In the genomic region with DNA sequence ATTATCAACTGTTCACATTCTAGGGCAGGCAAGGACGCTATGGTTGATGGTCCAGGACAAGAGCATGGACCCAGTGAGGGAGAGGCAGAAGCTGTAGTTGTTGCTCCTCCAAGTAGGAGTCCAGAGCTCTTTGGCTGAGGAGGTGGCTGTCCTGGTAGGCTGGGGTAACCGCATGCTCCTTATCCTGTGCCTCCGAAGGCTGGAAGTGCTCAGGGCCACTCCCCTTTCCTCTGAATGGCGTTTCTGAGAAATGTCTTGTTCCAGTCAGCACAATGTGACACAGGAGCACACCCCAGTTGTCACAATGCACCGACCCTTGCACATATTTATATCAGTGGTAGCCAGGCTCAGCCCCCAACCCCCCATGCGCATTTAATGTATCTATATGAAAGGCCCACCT, we compare ENCODE assay signal across 18 mouse cellular contexts. TPM values are rescaled to one million over a fixed set of nuclear protein-coding genes. Genes with fewer than 3 reads are reported as not detected.
DNase-seq lines count a peak whose midpoint lies in the region; ATAC-seq lines count a peak whose summit lies in the region.
"Had no signal": no experiment of that assay in that cellular context is flagged by ENCODE, and none has a peak within 500 bp of the region (broad histone marks: within the 10 kb centered on the region; RNA-seq: fewer than 3 reads in every experiment).

No protein-coding gene starts in this region.

- H3K27me3 ChIP-seq in intestine, embryonic 15.5 days (replicated peaks): no peaks in the 10 kb centered on the region
- no peaks in the 10 kb centered on the region for H3K27me3 ChIP-seq in intestine, embryonic 16.5 days (replicated peaks; ENCODE audit: control insufficient read depth, insufficient read depth, low read length)

- DNase-seq in c-Kit-negative CD71-positive TER-119-positive erythroid progenitor cells, embryonic 14.5 days (ENCODE audit: low read depth, low spot score): peak; percentile 42
- no peak for DNase-seq in spleen, postnatal 36 days (ENCODE audit: low spot score in 2 of 2)
- DNase-seq in cerebellum, postnatal 4 days (ENCODE audit: low spot score in 2 of 2): no peak
- DNase-seq: cerebellum, adult 18-20 months; kidney, adult 18-20 months; kidney, postnatal 25 days; right cerebral cortex, adult 18-20 months; spleen, adult 18-20 months had no signal

- H3K36me3 ChIP-seq in intestine, embryonic 15.5 days: no peaks in the 10 kb centered on the region
- no peaks in the 10 kb centered on the region for H3K36me3 ChIP-seq in intestine, embryonic 16.5 days (ENCODE audit: control insufficient read depth, insufficient read depth, low read length)
- H3K36me3 ChIP-seq: limb, embryonic 10.5 days had no signal

- H3K4me3 ChIP-seq in intestine, embryonic 15.5 days (replicated peaks): no peak overlapping the region
- H3K4me3 ChIP-seq in intestine, embryonic 16.5 days (ENCODE audit: low read length): no peak overlapping the region
- H3K4me3 ChIP-seq: limb, embryonic 10.5 days had no signal

- H3K9me3 ChIP-seq in intestine, embryonic 15.5 days: no peaks in the 10 kb centered on the region
- H3K9me3 ChIP-seq in intestine, embryonic 16.5 days (ENCODE audit: control insufficient read depth, low read length): no peaks in the 10 kb centered on the region
- H3K9me3 ChIP-seq: limb, embryonic 10.5 days had no signal

- WGBS in intestine, embryonic 15.5 days: 61% methylated on average over 6 of the region's 6 CpGs
- WGBS in intestine, embryonic 16.5 days: 65% methylated on average over 6 of the region's 6 CpGs

- ATAC-seq in intestine, embryonic 15.5 days: peak; percentile 36; the same call in 1 of the 2 replicates
- ATAC-seq in intestine, embryonic 16.5 days: no peak
- peak; percentile 48; the same call in 1 of the 2 replicates for ATAC-seq in erythroid progenitor cell, adult 5-6 weeks (replicated peaks; ENCODE audit: low FRiP score, poor library complexity, severe bottlenecking)
- ATAC-seq in megakaryocyte progenitor cell, adult 5-6 weeks (replicated peaks; ENCODE audit: poor library complexity): peak; percentile 74
- ATAC-seq: activated CD4-positive, CD25-positive, alpha-beta regulatory T cell, adult 4 months; forebrain, embryonic 14.5 days had no signal

- no peak overlapping the region for H3K9ac ChIP-seq in intestine, embryonic 15.5 days
- H3K9ac ChIP-seq in intestine, embryonic 16.5 days (ENCODE audit: low read depth, low read length): no peak overlapping the region

- H3K27ac ChIP-seq in intestine, embryonic 15.5 days: no peak overlapping the region
- no peak overlapping the region for H3K27ac ChIP-seq in intestine, embryonic 16.5 days (ENCODE audit: low read length)
- H3K27ac ChIP-seq: limb, embryonic 10.5 days; macrophage had no signal

- H3K4me1 ChIP-seq in intestine, embryonic 15.5 days (replicated peaks): peaks cover 10% of the 10 kb centered on the region
- H3K4me1 ChIP-seq in intestine, embryonic 16.5 days (ENCODE audit: control insufficient read depth, insufficient read depth, low read length): peaks cover 3% of the 10 kb centered on the region; the same call in 1 of the 2 replicates

- H3K4me2 ChIP-seq in intestine, embryonic 15.5 days (replicated peaks): no peak overlapping the region
- no peak overlapping the region for H3K4me2 ChIP-seq in intestine, embryonic 16.5 days (ENCODE audit: low read depth, low read length)

RNA-seq across cellular contexts. Expression of a gene that starts 30.4 kb away (rescaled TPM):
- 2.3 and 2.8 TPM in 2 replicates for polyA plus RNA-seq in intestine, embryonic 15.5 days (2015; fragmentation: Nextera tagmentation; extraction: Ambion mirVana)
- polyA plus RNA-seq in intestine, embryonic 16.5 days (2015; fragmentation: Nextera tagmentation; extraction: Ambion mirVana): 2.7 and 2.9 TPM in 2 replicates
- 0.42 TPM in 1 of 2 replicates, not detected in the other for total RNA-seq in erythroid progenitor cell, adult 5-6 weeks (2015; ENCODE audit: low replicate concordance)
- total RNA-seq in erythroid progenitor cell, adult 5-6 weeks (2017; ENCODE audit: low replicate concordance): 0.13 TPM in 1 of 2 replicates, not detected in the other
- not detected in 2 replicates for total RNA-seq in megakaryocyte progenitor cell, adult 5-6 weeks (2015)
- total RNA-seq in megakaryocyte progenitor cell, adult 5-6 weeks (2017): not detected in 2 replicates
- total RNA-seq: hematopoietic stem cell, adult 5-6 weeks; neutrophil, adult 5-6 weeks had no signal
- polyA plus RNA-seq: activated CD4-positive, CD25-positive, alpha-beta regulatory T cell, adult 4 months had no signal

RNA-seq across cellular contexts. Expression of a gene that starts 43.8 kb away (rescaled TPM):
- 1.2 TPM in 2 replicates for polyA plus RNA-seq in intestine, embryonic 15.5 days (2015; fragmentation: Nextera tagmentation; extraction: Ambion mirVana)
- polyA plus RNA-seq in intestine, embryonic 16.5 days (2015; fragmentation: Nextera tagmentation; extraction: Ambion mirVana): 1.1 and 1.3 TPM in 2 replicates
- not detected in 2 replicates for total RNA-seq in erythroid progenitor cell, adult 5-6 weeks (2015; ENCODE audit: low replicate concordance)
- not detected in 2 replicates for total RNA-seq in erythroid progenitor cell, adult 5-6 weeks (2017; ENCODE audit: low replicate concordance)
- total RNA-seq in megakaryocyte progenitor cell, adult 5-6 weeks (2015): not detected in 2 replicates
- not detected in 2 replicates for total RNA-seq in megakaryocyte progenitor cell, adult 5-6 weeks (2017)
- total RNA-seq: hematopoietic stem cell, adult 5-6 weeks; neutrophil, adult 5-6 weeks had no signal
- polyA plus RNA-seq: activated CD4-positive, CD25-positive, alpha-beta regulatory T cell, adult 4 months; macrophage had no signal
